Mouse (Mus musculus) layer of hippocampus, postnatal 25 days (tissue): ENCODE results near the gene Hook1. TPM values are rescaled to one million over a fixed set of nuclear protein-coding genes. Genes with fewer than 3 reads are reported as not detected.
A peak's percentile ranks its signal among the peaks of the same experiment; 100 is the strongest.
"Not testable (repeated sequence)": the region's sequence is repeated elsewhere in the genome, so short reads cannot be mapped to it uniquely, and the experiment has no call there.

Experiments used
- DNase-seq, 2 experiments: peaks; one replicate each; pipeline ENCODE4 v3.0.0; 2022; ENCODE audit warnings: mixed read lengths in 2 of 2, low spot score in 1 of 2; ENCODE audit errors: extremely low spot score in 1 of 2
- total RNA-seq, 2 experiments: library from RNA; stranded (reverse); gene quantifications; 2 replicates each; pipeline ENCODE4 v1.2.3; 2021

The Hook1 gene
- total RNA-seq: 10 to 100 TPM; 50.5 to 61.4 TPM

DNA sequence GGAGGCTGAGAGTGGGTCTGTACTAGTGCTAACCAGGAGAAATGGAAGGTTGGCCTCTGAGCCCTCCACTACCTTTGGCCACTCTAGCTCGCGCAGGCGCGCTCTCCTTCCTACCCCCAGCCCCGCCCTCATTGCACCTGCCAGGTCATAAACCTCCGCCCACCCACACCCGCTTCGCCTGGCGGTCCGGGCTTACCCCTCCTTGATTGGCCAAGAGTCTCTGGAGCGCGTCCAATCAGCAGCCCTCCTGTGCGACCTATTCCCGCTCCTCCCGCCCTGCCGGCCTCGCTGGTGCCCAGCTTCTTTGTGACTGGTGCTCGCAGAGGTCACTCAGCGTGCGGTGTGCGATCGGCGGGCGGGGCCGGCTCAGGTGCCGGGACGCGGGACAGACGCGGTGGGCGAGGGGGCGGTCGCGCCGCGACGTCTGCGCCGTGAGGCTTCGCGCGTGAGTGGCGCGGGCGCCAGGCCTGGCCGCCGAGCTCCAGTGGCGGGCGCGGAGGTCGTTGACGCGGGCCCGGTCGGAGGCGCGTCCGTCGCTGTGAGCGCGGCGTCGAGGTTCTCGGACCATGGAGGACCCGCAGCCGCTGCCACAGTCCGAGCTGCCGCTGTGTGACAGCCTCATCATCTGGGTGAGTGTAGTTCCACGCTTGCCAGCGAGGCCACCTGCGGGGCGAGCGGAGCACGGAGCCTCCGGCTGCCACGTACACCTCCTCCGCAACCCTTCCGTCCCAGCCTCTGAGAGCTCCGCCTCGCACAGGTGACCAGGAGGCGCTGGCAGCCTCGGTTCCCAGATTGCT is at the start of gene Hook1:
Hook1 (plus strand) TSS at position 313 of the 797 bp plus-strand sequence.
- DNase-seq: peak; percentile 79 to 81

DNA sequence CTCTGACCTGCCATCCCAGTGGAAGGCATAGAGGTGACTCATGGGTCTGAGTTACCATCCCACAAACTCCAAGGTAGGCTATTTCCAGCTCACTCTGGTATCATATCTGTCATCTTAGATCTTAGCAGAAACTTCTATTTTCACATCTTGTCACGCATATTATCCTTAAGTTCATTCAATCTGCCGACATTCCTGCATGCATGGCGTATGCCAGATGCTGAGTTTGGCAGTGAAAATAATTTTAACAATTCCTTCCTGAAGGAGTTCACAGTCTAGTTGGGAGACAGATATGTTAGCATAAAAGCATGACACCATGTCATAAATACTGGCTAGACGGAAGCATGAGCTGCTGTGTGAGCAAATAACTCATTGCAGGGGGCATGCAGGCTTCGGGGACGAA is 49.3 kb upstream of the Hook1 start:
- no peak for DNase-seq

DNA sequence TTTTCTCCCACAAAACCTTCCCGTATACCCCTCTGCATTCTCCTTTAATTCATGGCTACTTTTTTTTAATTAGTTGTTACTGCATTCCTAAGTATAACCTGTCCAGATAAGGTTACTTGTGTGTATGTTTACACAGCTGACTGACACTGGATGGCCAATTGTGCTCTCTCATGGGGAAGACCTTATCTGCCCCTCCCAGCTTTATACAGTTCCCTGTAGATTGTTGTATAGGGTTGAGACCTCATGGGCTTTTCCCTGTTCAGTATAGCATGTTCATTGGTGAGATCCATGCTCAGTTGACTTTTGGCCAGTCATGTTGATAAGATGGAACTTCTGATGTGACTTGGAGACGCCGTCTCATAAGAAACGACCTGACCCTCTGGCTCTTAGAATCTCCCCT is 46.6 kb upstream of the Hook1 start:
- DNase-seq: no peak

DNA sequence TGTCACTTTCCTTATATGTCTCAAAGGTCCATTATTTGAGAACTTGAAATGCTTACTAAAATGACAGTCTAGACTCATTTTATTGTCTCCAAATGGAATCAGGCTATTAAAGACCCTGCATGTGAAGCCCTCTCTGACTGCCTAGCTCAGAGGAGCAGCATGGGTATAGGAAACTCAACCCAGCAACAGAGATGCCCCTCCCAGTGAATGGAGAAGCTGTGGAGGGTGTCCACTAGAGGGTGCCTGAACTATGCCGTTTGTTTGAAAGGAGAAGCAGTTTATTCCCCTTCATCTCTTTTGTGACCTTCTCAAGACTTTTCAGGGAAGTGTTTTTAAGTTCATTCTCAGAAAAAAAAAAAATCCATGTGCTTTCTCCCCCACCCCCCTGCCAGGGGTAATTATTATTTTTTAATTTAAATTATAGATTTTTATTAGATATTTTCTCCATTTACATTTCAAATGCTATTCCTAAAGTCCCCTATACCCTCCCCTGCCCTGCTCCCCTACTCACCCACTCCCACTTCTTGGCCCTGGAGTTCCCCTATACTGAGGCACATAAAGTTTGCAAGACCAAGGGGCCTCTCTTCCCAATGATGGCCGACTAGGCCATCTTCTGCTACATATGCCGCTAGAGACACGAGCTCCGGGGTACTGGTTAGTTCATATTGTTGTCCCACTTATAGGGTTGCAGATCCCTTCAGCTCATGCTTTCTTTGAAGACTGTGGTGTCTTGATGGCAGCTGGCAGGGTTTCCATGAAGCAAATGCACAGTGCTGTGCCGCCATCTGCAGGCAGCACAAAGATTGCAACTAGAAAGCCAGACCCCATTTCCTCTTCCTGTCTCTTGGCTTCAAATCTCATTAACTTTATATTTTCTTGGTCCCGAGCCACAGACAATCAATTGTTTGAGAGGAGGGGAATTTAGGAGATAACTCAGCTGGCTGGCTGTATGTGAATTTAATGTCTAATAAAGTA is 42.5 kb upstream of the Hook1 start:
- DNase-seq: peak; percentile 67 to 87

DNA sequence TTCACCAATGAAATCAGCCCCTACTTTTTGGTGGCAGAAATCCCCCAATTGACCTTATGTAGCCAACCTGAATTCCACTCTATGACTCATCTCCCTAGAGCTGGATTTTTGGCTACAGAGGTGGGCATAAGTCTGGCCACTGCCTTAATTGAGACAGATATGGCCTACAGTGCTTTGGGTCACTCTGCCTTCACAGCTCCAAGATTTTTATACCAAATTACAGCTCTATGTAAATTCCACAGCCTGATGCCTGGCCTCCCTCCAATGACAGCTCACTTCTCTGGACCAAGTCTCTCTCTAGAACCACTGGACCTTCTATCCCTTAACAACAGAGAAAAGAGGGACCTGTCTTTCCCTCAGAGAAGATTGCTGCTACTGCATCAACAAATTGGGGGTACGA is 38.2 kb upstream of the Hook1 start:
- DNase-seq: no peak

DNA sequence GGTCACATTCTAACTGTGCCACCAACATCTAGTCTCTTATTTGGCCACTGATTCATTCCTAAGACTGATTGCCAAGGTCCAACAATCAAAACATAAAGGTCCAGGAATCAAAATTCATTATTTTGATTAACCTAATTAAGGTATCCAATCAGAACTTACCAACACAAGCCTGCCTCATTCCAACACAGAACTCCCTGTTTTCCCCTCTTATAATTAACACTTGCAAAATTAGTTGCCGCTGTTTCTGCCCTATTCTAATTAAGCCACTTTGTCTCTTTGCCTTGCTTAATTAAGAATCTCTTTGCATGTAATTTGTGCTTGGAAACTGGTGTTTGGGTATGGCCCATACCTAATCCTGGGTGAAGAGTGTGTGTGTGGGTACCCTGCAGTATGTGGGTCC is 37.1 kb upstream of the Hook1 start:
- DNase-seq: no peak

DNA sequence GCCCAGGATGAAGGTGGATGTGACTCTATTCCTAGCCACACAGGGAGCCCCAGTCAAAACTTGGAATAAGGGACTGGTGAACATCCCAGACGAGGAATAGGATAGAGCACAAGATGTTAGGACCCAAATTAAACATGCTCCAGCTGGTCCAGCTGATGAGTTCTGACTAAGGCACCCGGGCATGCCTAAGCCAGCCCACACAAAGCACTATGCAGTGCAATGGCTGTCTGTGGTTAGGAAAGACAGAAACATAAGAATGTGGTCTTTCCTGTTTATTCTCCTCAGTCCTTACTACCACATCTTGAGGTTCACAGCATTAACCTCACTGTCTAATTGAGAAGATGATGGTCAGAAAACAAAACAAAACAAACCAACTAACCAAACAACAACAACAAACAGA is 35.7 kb upstream of the Hook1 start:
- DNase-seq: no peak

DNA sequence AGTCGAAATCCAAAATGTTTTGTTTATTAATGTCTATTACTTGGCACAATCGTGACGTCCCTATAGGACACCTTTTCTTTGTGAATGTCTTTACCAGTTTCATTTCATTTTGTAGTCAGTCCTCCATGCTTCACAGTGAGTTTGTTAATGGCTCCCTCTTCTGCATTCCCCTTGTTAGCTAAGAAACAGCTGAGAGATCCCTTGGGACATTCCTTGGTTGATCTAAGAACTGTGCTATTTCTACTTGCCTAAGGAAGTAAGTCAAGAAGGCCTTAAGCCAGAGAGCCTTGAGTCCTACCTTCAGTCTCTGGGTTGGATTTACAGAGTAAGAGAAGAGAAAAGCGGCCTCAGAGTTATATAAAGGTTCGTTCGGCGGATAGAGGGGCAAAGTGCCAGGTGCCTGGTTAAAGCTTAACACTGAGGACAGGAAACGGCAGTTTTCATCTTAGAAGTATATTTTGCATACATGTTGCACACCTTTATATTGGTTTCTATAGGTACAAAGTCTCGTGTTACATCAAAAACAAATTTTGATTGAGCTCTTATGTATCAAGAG is 33.2 kb upstream of the Hook1 start:
- DNase-seq: no peak

DNA sequence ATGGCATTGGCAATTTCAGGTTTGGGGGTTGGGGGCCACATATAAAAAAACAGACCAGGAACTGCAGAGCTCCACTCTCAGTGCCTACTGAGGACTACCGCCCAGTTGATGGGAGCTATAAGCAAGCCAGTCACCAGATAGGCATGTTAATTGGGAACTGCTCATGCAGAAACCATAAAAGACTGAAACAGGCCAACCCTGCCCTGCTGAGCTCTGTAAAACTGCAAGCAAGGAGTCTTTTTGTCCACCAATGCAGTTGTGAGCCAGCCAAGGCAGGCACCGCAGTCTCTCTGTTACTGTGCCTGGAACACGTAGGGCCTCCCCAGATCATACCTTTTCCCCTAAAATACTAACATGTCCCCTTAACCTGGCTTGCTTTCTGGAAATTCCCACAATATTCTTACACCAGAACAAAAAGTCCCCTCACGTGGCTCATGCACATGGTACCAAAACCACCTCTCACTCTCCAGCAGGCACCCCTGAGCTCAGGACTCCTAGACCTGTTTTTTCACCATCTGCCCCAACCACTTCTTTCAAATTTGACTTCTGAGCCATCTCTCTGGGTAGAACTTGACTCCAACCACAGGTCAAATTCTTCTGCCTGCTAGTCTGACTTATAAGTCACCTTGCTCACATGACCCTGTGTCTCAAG is 32.5 kb upstream of the Hook1 start:
- no peak for DNase-seq

DNA sequence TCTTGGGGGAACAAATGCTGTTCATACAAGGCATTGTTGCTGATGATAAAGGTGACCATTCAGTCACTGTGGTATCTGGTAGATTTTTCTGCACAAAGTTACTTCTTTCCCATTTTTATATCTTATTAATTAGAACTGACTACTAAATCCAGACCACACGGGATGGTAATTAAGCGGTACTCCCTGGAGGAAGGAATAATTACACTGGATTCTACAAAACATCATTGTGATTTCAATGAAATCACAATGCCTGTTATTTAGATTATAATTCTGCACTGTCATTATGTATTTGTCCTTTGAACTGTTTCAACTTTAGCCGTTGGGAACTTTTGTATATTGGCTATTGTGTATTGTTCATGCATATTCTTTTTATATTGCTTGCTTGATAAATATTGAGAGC is 28.3 kb upstream of the Hook1 start:
- no peak for DNase-seq

DNA sequence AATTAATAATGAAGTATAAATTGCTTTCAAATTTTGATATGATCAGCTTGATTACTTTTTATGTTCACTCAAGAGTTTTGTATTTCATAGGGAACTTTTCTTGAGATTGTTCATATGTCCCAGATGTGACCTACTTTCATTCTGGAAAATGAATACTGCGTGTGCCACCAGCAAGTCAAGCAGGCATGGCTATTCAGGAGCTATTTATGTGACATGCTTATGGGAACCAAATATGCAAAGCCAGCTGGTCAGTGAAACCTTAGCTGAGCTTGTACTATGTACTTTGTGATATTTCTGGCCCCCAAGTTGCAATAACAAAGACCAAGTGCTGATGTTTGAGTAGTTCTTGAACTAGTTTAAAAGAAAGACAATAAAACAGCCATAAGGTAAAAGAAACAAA is 19.1 kb upstream of the Hook1 start:
- no peak for DNase-seq

DNA sequence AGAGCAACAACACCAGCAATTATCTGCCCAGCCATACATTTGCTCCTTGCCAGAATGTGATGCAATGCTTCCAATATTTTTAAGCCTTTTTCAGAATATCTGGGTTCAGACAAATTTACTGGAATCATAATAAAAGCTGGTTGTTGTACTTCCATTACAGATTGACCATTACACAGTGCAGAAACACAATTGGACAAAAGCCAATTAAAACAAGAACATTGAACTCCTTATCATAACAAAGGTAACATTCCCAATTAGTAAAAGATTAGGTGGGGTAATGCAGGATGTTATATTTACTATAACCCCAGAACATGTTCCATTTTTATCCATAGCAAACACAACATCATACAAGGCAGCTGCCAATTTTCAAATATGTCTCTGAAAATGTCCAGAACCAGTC is 13.7 kb upstream of the Hook1 start:
- no peak for DNase-seq

DNA sequence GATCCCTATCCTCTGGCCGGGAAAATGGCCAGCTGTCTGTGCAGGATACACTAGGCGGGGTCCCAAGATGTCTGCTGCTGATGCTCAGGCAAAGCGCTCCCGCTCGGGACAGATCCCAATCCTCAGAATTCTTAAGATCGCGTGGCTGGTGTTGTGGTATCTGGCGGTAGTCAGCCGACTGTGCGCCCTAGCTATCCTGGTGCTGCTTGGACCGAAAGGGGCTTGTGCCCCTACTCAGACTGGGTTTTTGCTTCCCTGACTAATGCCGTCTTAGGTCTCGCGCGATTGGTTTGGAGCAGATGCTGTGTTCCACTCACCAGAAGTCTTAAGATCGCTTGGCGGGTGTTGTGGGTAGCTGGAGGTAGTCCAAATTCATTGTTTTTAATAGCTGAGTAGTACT is 15.2 kb downstream of the Hook1 start:
- DNase-seq: not testable (repeated sequence)

DNA sequence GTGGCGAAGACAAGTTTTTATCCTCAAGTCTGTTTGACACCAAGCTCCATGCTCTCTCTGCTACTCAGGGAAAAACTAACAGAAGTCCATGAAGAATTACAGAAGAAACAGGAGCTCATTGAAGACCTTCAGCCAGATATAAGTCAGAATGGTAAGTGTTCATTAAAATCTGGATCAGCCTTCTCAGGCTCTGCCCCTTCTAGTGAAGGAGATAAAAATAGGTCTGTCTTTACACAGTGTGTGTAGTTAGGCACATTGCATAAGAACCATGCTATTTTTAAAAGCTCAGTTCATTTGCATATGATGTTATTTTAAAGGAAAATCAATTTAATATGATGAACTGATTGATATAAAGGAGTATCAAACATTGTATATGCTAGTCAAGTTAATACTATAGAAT is 49.8 kb downstream of the Hook1 start:
- DNase-seq: no peak

DNA sequence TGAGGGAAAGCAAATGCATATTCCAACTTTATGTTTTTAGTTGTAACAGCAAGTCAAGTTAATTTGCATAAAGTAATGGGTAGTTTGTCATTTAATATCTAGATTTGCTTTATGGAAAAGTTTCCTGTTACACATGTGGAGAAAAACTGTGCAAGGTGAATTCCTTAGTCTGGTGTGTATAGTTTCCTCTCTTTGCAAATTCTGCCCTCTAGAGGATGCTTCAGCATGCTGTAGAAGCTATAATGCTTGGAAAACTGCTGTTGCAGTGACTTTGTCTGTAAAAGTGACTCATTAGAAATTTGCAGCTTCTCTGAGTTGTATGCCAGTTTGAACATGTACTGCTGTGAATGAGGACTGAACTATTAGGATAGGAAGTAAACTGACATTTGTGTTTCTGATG is 55.8 kb downstream of the Hook1 start:
- no peak for DNase-seq

DNA sequence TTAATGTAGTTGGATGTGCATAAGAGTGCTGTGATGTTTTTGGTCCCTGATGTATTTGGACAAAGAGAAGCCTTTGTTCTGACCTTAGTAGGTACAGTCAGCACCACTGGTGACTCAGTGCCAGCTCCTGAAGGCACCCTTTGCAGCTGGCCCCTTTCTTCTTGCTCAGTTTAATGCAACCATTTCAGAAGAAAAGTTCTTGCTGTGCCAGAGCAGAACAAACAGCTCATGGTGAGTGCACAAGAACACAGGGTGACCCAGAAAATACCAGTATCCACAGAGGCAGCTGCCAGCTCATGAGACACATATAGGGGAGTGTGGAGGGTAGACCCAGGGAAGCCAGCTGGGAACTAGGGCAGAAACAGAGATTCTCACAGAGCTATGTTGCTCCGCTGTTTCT is 61.4 kb downstream of the Hook1 start:
- peak in 1 of 2 experiments; percentile 21 for DNase-seq

DNA sequence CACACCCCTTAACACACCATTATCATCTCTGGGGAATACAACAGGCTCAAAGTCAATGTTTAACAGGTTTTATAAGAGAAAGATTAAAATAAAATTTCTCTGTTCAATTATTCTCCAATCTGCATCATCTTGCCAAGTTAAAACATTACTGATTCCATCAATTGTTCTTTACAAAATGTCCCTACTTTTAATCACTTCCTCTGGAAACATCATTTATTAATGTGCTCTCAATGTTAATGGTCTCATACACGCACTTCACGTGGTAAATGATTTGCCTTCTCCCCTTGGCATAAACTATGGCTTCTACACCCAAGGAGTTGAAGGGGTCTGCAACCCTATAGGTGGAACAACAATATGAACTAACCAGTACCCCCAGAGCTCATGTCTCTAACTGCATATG is 93.1 kb downstream of the Hook1 start:
- no peak for DNase-seq

DNA sequence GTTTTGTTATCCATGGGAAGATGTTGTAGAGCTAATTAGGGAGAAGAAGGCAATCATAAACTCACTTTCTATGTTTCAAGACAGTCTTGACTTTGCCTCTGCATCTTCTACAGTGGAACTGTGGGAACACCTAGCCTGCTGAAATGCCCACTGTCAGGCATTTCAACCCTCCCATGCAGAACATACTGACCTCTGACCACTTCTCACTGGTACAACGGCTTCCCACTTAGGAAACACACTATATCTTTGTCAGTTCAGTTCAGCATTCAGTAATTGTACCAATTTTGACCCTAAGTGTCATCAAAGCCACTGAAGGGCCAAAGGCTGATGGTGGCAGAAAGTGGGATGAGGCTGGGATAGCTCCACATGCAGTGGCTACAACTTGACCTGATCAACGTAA is 95.0 kb downstream of the Hook1 start:
- DNase-seq: no peak
